Mouse (Mus musculus) heart, postnatal 0 days (tissue): ENCODE measurements around the gene Skint8.

ENCODE experiments used
- CTCF ChIP-seq: IDR thresholded peaks from 2 replicates; pipeline ENCODE4 v1.5.1; 2016; ENCODE audit warnings: antibody characterized with exemption, control low read depth, low read depth
- EP300 ChIP-seq: IDR thresholded peaks from 2 replicates; pipeline ENCODE4 v1.6.1; 2016; ENCODE audit warnings: antibody characterized with exemption, low read depth

GRCm38 (mm10) chr4:111963669-111964068 lies 44.5 kb downstream of the Skint8 start:
- no peak for TF ChIP-seq CTCF
- TF ChIP-seq EP300: no peak
